Mouse (Mus musculus): ENCODE data around the gene 4930522H14Rik. TPM values are rescaled to one million over a fixed set of nuclear protein-coding genes. Genes with fewer than 3 reads are reported as not detected.

The 4930522H14Rik gene
- total RNA-seq, 1 experiment: not detected

DNA sequence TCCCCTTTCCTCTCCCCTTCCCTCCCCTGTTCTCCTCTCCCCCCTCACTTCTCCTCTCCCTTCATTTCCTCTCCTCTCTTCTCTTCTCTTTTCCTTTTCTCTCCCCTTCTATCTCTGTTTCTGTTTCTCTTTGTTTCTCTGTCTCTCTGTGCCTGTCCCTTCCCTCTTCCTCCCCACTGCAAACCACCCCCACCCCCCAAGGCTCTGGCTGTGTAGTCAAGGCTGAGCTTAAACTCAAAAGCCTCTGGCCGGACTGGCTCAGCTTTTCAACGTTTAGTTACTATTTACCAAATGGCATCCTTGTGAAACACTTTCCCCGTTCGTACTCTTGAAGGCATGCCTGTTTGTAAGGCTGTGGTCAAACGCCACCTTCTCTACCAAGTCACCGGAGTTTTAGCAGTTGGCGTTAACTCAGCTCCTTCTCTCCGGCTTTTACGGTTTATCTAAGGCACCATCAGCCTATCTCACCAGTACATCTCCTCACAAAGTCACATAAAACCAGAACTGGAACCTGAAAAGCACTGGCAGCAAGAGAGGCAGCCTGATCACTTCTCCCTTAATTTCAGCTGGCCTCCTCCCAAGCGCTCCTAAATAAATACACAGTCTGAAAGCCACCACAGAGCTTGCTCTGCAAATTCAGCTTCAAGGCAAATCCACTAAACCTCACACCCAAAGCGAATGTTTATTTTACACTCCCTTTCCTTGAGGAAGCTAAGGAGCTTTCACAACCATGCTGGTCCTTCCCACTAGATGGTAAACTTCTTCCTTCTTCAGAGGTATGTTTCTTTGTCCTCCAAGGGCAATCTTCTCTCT, 19.4 kb upstream of the 4930522H14Rik start:
- Histone ChIP-seq H3K27ac (ENCODE audit: insufficient read depth, low read depth, low read length, poor library complexity, severe bottlenecking) (no peak overlapping the region), H3K4me1 (ENCODE audit: control insufficient read depth in 2 of 2, insufficient read depth in 2 of 2, low read length in 2 of 2, poor library complexity in 1 of 2) (no peaks in the 10 kb centered on the region), H3K9me3 (ENCODE audit: control insufficient read depth, insufficient read depth, low read depth, low read length) (no peaks in the 10 kb centered on the region), H3K4me3 (ENCODE audit: insufficient read depth in 1 of 2, low read depth in 1 of 2, low read length in 2 of 2, poor library complexity in 1 of 2, severe bottlenecking in 1 of 2) (no peak overlapping the region), H3K9ac (ENCODE audit: insufficient read depth, low read depth, low read length, poor library complexity, severe bottlenecking) (no peak overlapping the region), H3K36me3 (ENCODE audit: control insufficient read depth, insufficient read depth, low read length, poor library complexity, severe bottlenecking) (no peaks in the 10 kb centered on the region)
- DNase-seq (ENCODE audit: low read depth, low spot score): no peak
- no peak for TF ChIP-seq MAFK (IDR thresholded peaks at IDR 0.05; ENCODE audit: insufficient read depth, low read depth, low read length)
- TF ChIP-seq CHD2 (IDR thresholded peaks at IDR 0.05; ENCODE audit: low read depth, low read length): no peak
- no peak for TF ChIP-seq HCFC1 (IDR thresholded peaks at IDR 0.05; ENCODE audit: borderline replicate concordance, insufficient read depth, low read length)
- TF ChIP-seq ZNF384 (IDR thresholded peaks at IDR 0.05; ENCODE audit: low read depth, low read length): no peak
- TF ChIP-seq ZC3H11A (IDR thresholded peaks at IDR 0.05; ENCODE audit: borderline replicate concordance, low read depth, low read length): no peak
- in situ Hi-C loops (cut with MboI; ENCODE audit: low sequenced_read_pairs in 2 of 2, unreplicated experiment in 2 of 2): no loop called here

DNA sequence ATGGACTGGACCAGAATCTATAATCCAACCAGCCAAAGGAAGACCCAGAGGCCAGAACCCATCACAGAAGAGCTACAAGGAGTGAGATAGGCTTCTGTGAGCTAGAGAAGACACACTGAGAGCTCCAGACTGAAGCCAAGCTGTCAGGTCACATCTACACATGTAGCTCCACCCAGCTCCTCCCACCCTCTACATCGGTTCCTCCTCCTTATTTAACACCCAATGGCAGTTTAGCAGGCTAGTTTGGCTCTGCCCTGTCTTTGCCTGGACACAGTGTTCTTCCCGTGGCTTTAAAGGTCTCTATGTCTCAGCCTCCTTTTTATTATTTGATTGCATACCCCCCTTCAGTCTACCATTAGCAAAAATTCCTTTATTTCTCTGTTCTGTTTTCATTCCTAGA, 16.2 kb upstream of the 4930522H14Rik start:
- no peak overlapping the region for H3K4me3 ChIP-seq (ENCODE audit: insufficient read depth in 1 of 2, low read depth in 1 of 2, low read length in 2 of 2, poor library complexity in 1 of 2, severe bottlenecking in 1 of 2)
- DNase-seq (ENCODE audit: low read depth, low spot score): no peak
- no peaks in the 10 kb centered on the region for H3K9me3 ChIP-seq (ENCODE audit: control insufficient read depth, insufficient read depth, low read depth, low read length)
- no peak overlapping the region for H3K27ac ChIP-seq (ENCODE audit: insufficient read depth, low read depth, low read length, poor library complexity, severe bottlenecking)
- in situ Hi-C loops (cut with MboI; ENCODE audit: low sequenced_read_pairs in 2 of 2, unreplicated experiment in 2 of 2): no loop called here
- no peaks in the 10 kb centered on the region for H3K36me3 ChIP-seq (ENCODE audit: control insufficient read depth, insufficient read depth, low read length, poor library complexity, severe bottlenecking)
- H3K9ac ChIP-seq (ENCODE audit: insufficient read depth, low read depth, low read length, poor library complexity, severe bottlenecking): no peak overlapping the region
- TF ChIP-seq CHD2 (IDR thresholded peaks at IDR 0.05; ENCODE audit: low read depth, low read length): no peak
- TF ChIP-seq ZNF384 (IDR thresholded peaks at IDR 0.05; ENCODE audit: low read depth, low read length): no peak
- TF ChIP-seq HCFC1 (IDR thresholded peaks at IDR 0.05; ENCODE audit: borderline replicate concordance, insufficient read depth, low read length): no peak
- TF ChIP-seq MAFK (IDR thresholded peaks at IDR 0.05; ENCODE audit: insufficient read depth, low read depth, low read length): no peak
- TF ChIP-seq ZC3H11A (IDR thresholded peaks at IDR 0.05; ENCODE audit: borderline replicate concordance, low read depth, low read length): no peak
- no peaks in the 10 kb centered on the region for H3K4me1 ChIP-seq (ENCODE audit: control insufficient read depth in 2 of 2, insufficient read depth in 2 of 2, low read length in 2 of 2, poor library complexity in 1 of 2)

DNA sequence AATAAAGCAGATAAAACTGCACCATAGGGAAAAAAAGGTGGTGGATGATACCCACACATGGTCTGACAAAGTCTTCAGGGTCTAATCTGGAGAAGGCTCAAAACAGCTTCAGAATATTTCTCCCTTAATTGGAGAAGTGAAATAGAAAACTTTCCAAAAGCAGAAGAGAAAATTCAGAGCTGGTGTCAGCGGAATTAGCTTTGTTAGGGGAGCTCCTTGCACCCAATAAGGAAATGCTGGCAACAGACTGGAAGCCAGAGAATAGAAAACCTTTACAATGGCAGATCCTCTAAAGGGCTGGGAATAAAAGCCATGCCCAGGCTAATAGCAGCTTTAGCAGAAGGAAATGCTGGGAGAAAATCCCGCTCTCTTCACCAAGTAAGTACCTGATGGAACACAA, 15.4 kb upstream of the 4930522H14Rik start:
- no peak for TF ChIP-seq HCFC1 (IDR thresholded peaks at IDR 0.05; ENCODE audit: borderline replicate concordance, insufficient read depth, low read length)
- no peak for TF ChIP-seq CHD2 (IDR thresholded peaks at IDR 0.05; ENCODE audit: low read depth, low read length)
- TF ChIP-seq ZNF384 (IDR thresholded peaks at IDR 0.05; ENCODE audit: low read depth, low read length): no peak
- TF ChIP-seq MAFK (IDR thresholded peaks at IDR 0.05; ENCODE audit: insufficient read depth, low read depth, low read length): no peak
- TF ChIP-seq ZC3H11A (IDR thresholded peaks at IDR 0.05; ENCODE audit: borderline replicate concordance, low read depth, low read length): no peak
- no peak overlapping the region for H3K9ac ChIP-seq (ENCODE audit: insufficient read depth, low read depth, low read length, poor library complexity, severe bottlenecking)
- in situ Hi-C loops (cut with MboI; ENCODE audit: low sequenced_read_pairs in 2 of 2, unreplicated experiment in 2 of 2): no loop called here

DNA sequence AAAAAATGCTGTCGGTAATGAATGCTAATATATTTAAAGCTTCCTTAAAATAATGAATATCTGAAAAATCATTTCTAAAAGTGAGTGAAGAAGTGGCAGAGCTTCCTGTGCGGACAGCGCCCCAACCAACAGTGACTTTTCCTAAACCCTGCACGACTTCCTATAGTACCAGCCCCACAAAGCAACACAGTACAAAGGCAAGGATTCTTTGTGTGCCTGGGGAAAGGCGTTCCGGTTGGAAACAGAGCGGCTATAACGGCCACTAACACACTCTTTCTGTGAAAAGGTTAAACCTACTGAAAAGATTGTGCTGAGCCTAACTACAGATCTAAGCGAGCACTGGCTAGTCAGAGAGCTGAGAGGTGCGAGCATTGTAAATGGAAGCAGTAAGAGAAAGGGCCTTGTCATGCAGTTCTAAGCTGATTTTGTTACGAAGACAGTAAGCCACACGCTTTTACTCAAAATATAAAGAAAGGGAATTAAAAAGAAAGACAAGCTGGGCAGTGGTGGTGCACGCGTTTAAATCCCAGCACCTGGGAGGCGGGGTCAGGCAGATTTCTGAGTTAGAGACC, 766 bp downstream of the 4930522H14Rik start:
- no peak overlapping the region for H3K4me3 ChIP-seq (ENCODE audit: insufficient read depth in 1 of 2, low read depth in 1 of 2, low read length in 2 of 2, poor library complexity in 1 of 2, severe bottlenecking in 1 of 2)
- H3K36me3 ChIP-seq (ENCODE audit: control insufficient read depth, insufficient read depth, low read length, poor library complexity, severe bottlenecking): no peaks in the 10 kb centered on the region
- no peak overlapping the region for H3K27ac ChIP-seq (ENCODE audit: insufficient read depth, low read depth, low read length, poor library complexity, severe bottlenecking)
- no peak for DNase-seq (ENCODE audit: low read depth, low spot score)
- no peaks in the 10 kb centered on the region for H3K9me3 ChIP-seq (ENCODE audit: control insufficient read depth, insufficient read depth, low read depth, low read length)
- TF ChIP-seq CHD2 (IDR thresholded peaks at IDR 0.05; ENCODE audit: low read depth, low read length) (no peak), ZC3H11A (IDR thresholded peaks at IDR 0.05; ENCODE audit: borderline replicate concordance, low read depth, low read length) (no peak), ZNF384 (IDR thresholded peaks at IDR 0.05; ENCODE audit: low read depth, low read length) (no peak), HCFC1 (IDR thresholded peaks at IDR 0.05; ENCODE audit: borderline replicate concordance, insufficient read depth, low read length) (no peak), MAFK (IDR thresholded peaks at IDR 0.05; ENCODE audit: insufficient read depth, low read depth, low read length) (no peak)
- H3K4me1 ChIP-seq (ENCODE audit: control insufficient read depth in 2 of 2, insufficient read depth in 2 of 2, low read length in 2 of 2, poor library complexity in 1 of 2): no peaks in the 10 kb centered on the region
- in situ Hi-C loops (cut with MboI; ENCODE audit: low sequenced_read_pairs in 2 of 2, unreplicated experiment in 2 of 2): no loop called here
- H3K9ac ChIP-seq (ENCODE audit: insufficient read depth, low read depth, low read length, poor library complexity, severe bottlenecking): no peak overlapping the region

More for the DNA sequence above, 15.4 kb upstream of the 4930522H14Rik start:
- no peak overlapping the region for H3K4me3 ChIP-seq (ENCODE audit: insufficient read depth in 1 of 2, low read depth in 1 of 2, low read length in 2 of 2, poor library complexity in 1 of 2, severe bottlenecking in 1 of 2)
- H3K36me3 ChIP-seq (ENCODE audit: control insufficient read depth, insufficient read depth, low read length, poor library complexity, severe bottlenecking): no peaks in the 10 kb centered on the region
- H3K27ac ChIP-seq (ENCODE audit: insufficient read depth, low read depth, low read length, poor library complexity, severe bottlenecking): no peak overlapping the region
- no peak for DNase-seq (ENCODE audit: low read depth, low spot score)
- H3K9me3 ChIP-seq (ENCODE audit: control insufficient read depth, insufficient read depth, low read depth, low read length): no peaks in the 10 kb centered on the region
- H3K4me1 ChIP-seq (ENCODE audit: control insufficient read depth in 2 of 2, insufficient read depth in 2 of 2, low read length in 2 of 2, poor library complexity in 1 of 2): no peaks in the 10 kb centered on the region
